Mouse (Mus musculus): ENCODE data around the gene Hrnr.

DNA sequence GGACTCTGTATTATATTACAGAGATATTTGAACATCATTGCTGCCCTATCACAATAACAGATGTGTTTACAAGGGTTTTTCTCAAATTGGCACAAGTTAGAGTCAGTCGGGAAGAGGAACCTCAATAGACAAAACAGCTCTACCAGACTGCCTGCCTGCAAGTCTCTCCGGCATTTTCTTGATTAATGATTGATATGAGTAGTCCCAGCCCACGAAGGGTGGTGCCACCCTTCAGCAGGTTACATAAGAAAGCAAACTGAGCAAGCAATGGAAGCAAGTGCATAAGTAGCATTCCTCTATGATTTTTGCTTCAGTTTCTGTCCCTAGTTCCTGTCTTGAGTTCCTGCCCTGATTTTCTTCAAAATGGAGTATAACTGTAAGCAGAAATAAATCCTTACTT, 17.7 kb upstream of the Hrnr start:
- TF ChIP-seq POLR2A (IDR thresholded peaks at IDR 0.05; ENCODE audit: insufficient read depth, low read depth, low read length) (no peak), CTCF (IDR thresholded peaks at IDR 0.05; ENCODE audit: insufficient read depth, low read depth, low read length) (no peak)
